Mouse (Mus musculus): Measurements from ENCODE around the gene Sytl2. TPM values are rescaled to one million over a fixed set of nuclear protein-coding genes. Genes with fewer than 3 reads are reported as not detected.

The Sytl2 gene
- total and polyA plus RNA-seq, 3 experiments: 0.85 TPM; not detected in 2

- H3K4me2 ChIP-seq (ENCODE audit: insufficient read depth, low read depth, poor library complexity, severe bottlenecking): no peak overlapping the region
- no peaks in the 10 kb centered on the region for H3K9me3 ChIP-seq (replicated peaks; ENCODE audit: low read length)
- dilution Hi-C loops (cut with MboI; ENCODE audit: extremely low pct_ligation_motif_present, extremely low pct_unique_long_range_greater_than_20kb, low sequenced_read_pairs) (no loop called here), in situ Hi-C loops (cut with MboI; ENCODE audit: low pct_ligation_motif_present, low pct_unique_long_range_greater_than_20kb, low sequenced_read_pairs) (loop anchor here (5.0 kb wide), 1 partner anchor 37 kb away; no protein-coding TSS in a partner anchor)
- H3K4me3 ChIP-seq (replicated peaks in 1 of 3; ENCODE audit: low read depth in 2 of 3, low read length in 2 of 3, poor library complexity in 1 of 3): no peak overlapping the region
- no peak overlapping the region for H3K27ac ChIP-seq (ENCODE audit: insufficient read depth, low read depth)
- no peak overlapping the region for H3K9ac ChIP-seq (ENCODE audit: insufficient read depth, low read depth)
- no peak for TF ChIP-seq MAZ (IDR thresholded peaks at IDR 0.05; ENCODE audit: low read depth, low read length)
- no peak for TF ChIP-seq NRF1 (IDR thresholded peaks at IDR 0.05; ENCODE audit: low read depth, low read length)
- TF ChIP-seq USF2 (conservative IDR thresholded peaks at IDR 0.05; ENCODE audit: low read depth, low read length): no peak
- no peak for TF ChIP-seq MXI1 (IDR thresholded peaks at IDR 0.05; ENCODE audit: low read depth, low read length)
- no peak for TF ChIP-seq RAD21 (IDR thresholded peaks at IDR 0.05; ENCODE audit: low read depth, low read length)
- no peak for TF ChIP-seq BHLHE40 (IDR thresholded peaks at IDR 0.05; ENCODE audit: low read depth, low read length)
- TF ChIP-seq ZMIZ1 (IDR thresholded peaks at IDR 0.05; ENCODE audit: low read depth, low read length): no peak
- no peak for TF ChIP-seq TCF12 (IDR thresholded peaks at IDR 0.05; ENCODE audit: low read depth, low read length)
- TF ChIP-seq HCFC1 (IDR thresholded peaks at IDR 0.05; ENCODE audit: low read depth, low read length): no peak
- no peak for TF ChIP-seq JUND (conservative IDR thresholded peaks at IDR 0.05; ENCODE audit: low read depth, low read length)
- no peak for TF ChIP-seq E2F4 (IDR thresholded peaks at IDR 0.05; ENCODE audit: insufficient replicate concordance, low read depth, low read length)
- no peak for TF ChIP-seq TBP (conservative IDR thresholded peaks at IDR 0.05; ENCODE audit: low read depth, low read length)
- no peak for TF ChIP-seq PAX5 (IDR thresholded peaks at IDR 0.05; ENCODE audit: low read length)
- TF ChIP-seq ZKSCAN1 (IDR thresholded peaks at IDR 0.05; ENCODE audit: borderline replicate concordance, low read depth, low read length): no peak
- TF ChIP-seq MAX (IDR thresholded peaks at IDR 0.05; ENCODE audit: low read length): no peak
- no peak for TF ChIP-seq ETS1 (conservative IDR thresholded peaks at IDR 0.05; ENCODE audit: low read depth, low read length)
- no peak for TF ChIP-seq GABPA (IDR thresholded peaks at IDR 0.05; ENCODE audit: insufficient replicate concordance, low read depth, low read length)
- no peak for DNase-seq (ENCODE audit: extremely low read depth)
- H3K4me1 ChIP-seq (ENCODE audit: control insufficient read depth in 1 of 2, insufficient read depth in 2 of 2): peaks cover 24 to 36% of the 10 kb centered on the region in 2 experiments
- H3K79me2 ChIP-seq (replicated peaks; ENCODE audit: control insufficient read depth, extremely low read depth, insufficient read depth, poor library complexity, severe bottlenecking): no peaks in the 10 kb centered on the region
- H3K27me3 ChIP-seq (replicated peaks): no peaks in the 10 kb centered on the region
- H3K36me3 ChIP-seq (replicated peaks in 1 of 2; ENCODE audit: control insufficient read depth in 1 of 2, insufficient read depth in 1 of 2, low read length in 1 of 2): no peaks in the 10 kb centered on the region
These were observed 47.0 kb downstream of the Sytl2 start for GRCm38 (mm10) chr7:90349014-90349413.

GRCm38 (mm10) chr7:90352183-90352582 lies 50.1 kb downstream of the Sytl2 start:
- peak overlapping the region; percentile 33; the same call in 1 of the 2 replicates for H3K27ac ChIP-seq (ENCODE audit: insufficient read depth, low read depth)
- H3K9me3 ChIP-seq (replicated peaks; ENCODE audit: low read length): no peaks in the 10 kb centered on the region
- H3K4me3 ChIP-seq (replicated peaks in 1 of 3; ENCODE audit: low read depth in 2 of 3, low read length in 2 of 3, poor library complexity in 1 of 3): no peak overlapping the region
- no peaks in the 10 kb centered on the region for H3K27me3 ChIP-seq (replicated peaks)
- DNase-seq (ENCODE audit: extremely low read depth): peak; percentile 38
- no peaks in the 10 kb centered on the region for H3K79me2 ChIP-seq (replicated peaks; ENCODE audit: control insufficient read depth, extremely low read depth, insufficient read depth, poor library complexity, severe bottlenecking)
- TF ChIP-seq ZKSCAN1 (IDR thresholded peaks at IDR 0.05; ENCODE audit: borderline replicate concordance, low read depth, low read length) (no peak), BHLHE40 (IDR thresholded peaks at IDR 0.05; ENCODE audit: low read depth, low read length) (no peak), EP300 (IDR thresholded peaks at IDR 0.05; ENCODE audit: low read length) (peak; percentile 73), ELF1 (IDR thresholded peaks at IDR 0.05; ENCODE audit: low read depth, low read length) (peak; percentile 66), TCF12 (IDR thresholded peaks at IDR 0.05; ENCODE audit: low read depth, low read length) (peak; percentile 59), CHD1 (IDR thresholded peaks at IDR 0.05; ENCODE audit: low read depth, low read length) (peak; percentile 97), MEF2A (IDR thresholded peaks at IDR 0.05; ENCODE audit: borderline replicate concordance, low read depth, low read length) (peak; percentile 72; the same call in 1 of the 2 replicates), IRF4 (IDR thresholded peaks at IDR 0.05; ENCODE audit: low read depth, low read length) (peak; percentile 87), CHD2 (IDR thresholded peaks at IDR 0.05; ENCODE audit: low read length) (no peak), MAFK (IDR thresholded peaks at IDR 0.05; ENCODE audit: insufficient replicate concordance, low read length) (peak; percentile 83), ETS1 (conservative IDR thresholded peaks at IDR 0.05; ENCODE audit: low read depth, low read length) (peak; percentile 57)
- H3K4me2 ChIP-seq (ENCODE audit: insufficient read depth, low read depth, poor library complexity, severe bottlenecking): no peak overlapping the region
- dilution Hi-C loops (cut with MboI; ENCODE audit: extremely low pct_ligation_motif_present, extremely low pct_unique_long_range_greater_than_20kb, low sequenced_read_pairs) (no loop called here), in situ Hi-C loops (cut with MboI; ENCODE audit: low pct_ligation_motif_present, low pct_unique_long_range_greater_than_20kb, low sequenced_read_pairs) (no loop called here)
- no peaks in the 10 kb centered on the region for H3K36me3 ChIP-seq (replicated peaks in 1 of 2; ENCODE audit: control insufficient read depth in 1 of 2, insufficient read depth in 1 of 2, low read length in 1 of 2)
- H3K4me1 ChIP-seq (ENCODE audit: control insufficient read depth in 1 of 2, insufficient read depth in 2 of 2): peaks cover 18 to 35% of the 10 kb centered on the region in 2 experiments
- no peak overlapping the region for H3K9ac ChIP-seq (ENCODE audit: insufficient read depth, low read depth)
